Mouse (Mus musculus): Measurements from ENCODE around the gene Baiap3. TPM values are rescaled to one million over a fixed set of nuclear protein-coding genes. Genes with fewer than 3 reads are reported as not detected.

The Baiap3 gene
- total and polyA plus RNA-seq, 2 experiments from 2014 or later: 48.4 to 94.2 TPM

DNA sequence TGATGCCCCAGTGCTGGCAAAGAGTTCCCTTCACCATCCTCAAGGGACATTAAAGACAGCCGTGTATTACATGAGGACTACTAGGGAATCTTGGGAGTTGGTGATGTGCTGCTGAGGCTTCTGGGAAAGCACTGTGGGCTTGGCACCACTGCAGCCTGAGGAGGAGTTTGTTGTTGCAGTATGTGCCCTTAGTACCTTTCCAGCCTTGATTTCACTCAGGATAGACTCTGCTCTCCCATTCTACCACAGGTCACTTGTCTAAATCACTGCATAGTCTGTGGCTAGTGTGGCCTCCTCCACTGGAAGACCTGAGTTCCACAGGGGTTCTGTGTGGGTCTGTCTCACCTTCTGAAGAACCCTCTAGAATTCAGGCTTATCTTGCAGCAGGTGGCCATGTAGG is 35.4 kb downstream of the Baiap3 start:
- no peaks in the 10 kb centered on the region for H3K27me3 ChIP-seq (ENCODE audit: insufficient read depth, low read length)
- peaks cover 5% of the 10 kb centered on the region; the same call in 1 of the 2 replicates for H3K4me1 ChIP-seq (ENCODE audit: insufficient read depth, low read length)
- DNase-seq (ENCODE audit: low spot score): no peak
- no peak for ATAC-seq (ENCODE audit: low FRiP score)
- no peaks in the 10 kb centered on the region for H3K9me3 ChIP-seq (ENCODE audit: low read length)
- H3K4me3 ChIP-seq (ENCODE audit: low read depth, low read length): no peak overlapping the region
- no peak overlapping the region for H3K4me2 ChIP-seq (ENCODE audit: low read depth, low read length, poor library complexity, severe bottlenecking)
- WGBS: 81% methylated on average over 1 of the region's 1 CpGs
- H3K36me3 ChIP-seq (ENCODE audit: insufficient read depth, low read length): peaks cover 34% of the 10 kb centered on the region
- H3K9ac ChIP-seq (replicated peaks; ENCODE audit: low read length, poor library complexity, severe bottlenecking): no peak overlapping the region
- TF ChIP-seq CTCF (IDR thresholded peaks at IDR 0.05): no peak
- H3K27ac ChIP-seq (ENCODE audit: low read depth, low read length): peak overlapping the region; percentile 26; the same call in 1 of the 2 replicates

GRCm38 (mm10) chr17:25219492-25220295 is 36.5 kb downstream of the Baiap3 start:
- no peak for TF ChIP-seq CTCF (IDR thresholded peaks at IDR 0.05)
- WGBS: 95% methylated on average over 15 of the region's 15 CpGs

DNA sequence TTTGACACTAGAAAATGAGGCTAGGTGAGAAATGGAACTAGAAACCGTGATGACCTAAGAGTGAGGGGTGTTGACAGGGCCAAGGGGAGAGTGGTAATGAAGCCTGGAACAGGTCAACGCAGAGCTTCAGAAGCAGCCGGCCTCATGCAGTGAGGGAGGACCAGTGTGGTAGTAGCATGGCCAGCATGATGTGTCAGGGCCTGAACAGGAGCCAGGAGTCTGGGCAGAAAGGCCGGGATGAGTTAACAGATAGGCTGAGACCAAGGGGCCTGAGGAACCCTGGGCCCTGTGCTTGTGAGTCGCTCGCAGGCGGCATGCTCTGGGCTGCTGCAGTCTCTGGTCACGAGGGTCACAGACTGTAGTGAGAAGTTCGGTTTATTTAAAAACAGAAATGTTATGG is 37.2 kb downstream of the Baiap3 start:
- 88% methylated on average over 9 of the region's 9 CpGs for WGBS
- Histone ChIP-seq H3K4me2 (ENCODE audit: low read depth, low read length, poor library complexity, severe bottlenecking) (no peak overlapping the region), H3K9me3 (ENCODE audit: low read length) (no peaks in the 10 kb centered on the region), H3K4me1 (ENCODE audit: insufficient read depth, low read length) (peaks cover 5% of the 10 kb centered on the region; the same call in 1 of the 2 replicates), H3K4me3 (ENCODE audit: low read depth, low read length) (no peak overlapping the region), H3K27ac (ENCODE audit: low read depth, low read length) (no peak overlapping the region), H3K9ac (replicated peaks; ENCODE audit: low read length, poor library complexity, severe bottlenecking) (no peak overlapping the region), H3K36me3 (ENCODE audit: insufficient read depth, low read length) (peaks cover 34% of the 10 kb centered on the region), H3K27me3 (ENCODE audit: insufficient read depth, low read length) (no peaks in the 10 kb centered on the region)
- no peak for TF ChIP-seq CTCF (IDR thresholded peaks at IDR 0.05)
- ATAC-seq (ENCODE audit: low FRiP score): no peak
- DNase-seq (ENCODE audit: low spot score): no peak

More at GRCm38 (mm10) chr17:25219492-25220295, 36.5 kb downstream of the Baiap3 start:
- Histone ChIP-seq H3K4me3 (ENCODE audit: low read depth, low read length) (no peak overlapping the region), H3K4me1 (ENCODE audit: insufficient read depth, low read length) (peaks cover 5% of the 10 kb centered on the region; the same call in 1 of the 2 replicates), H3K27me3 (ENCODE audit: insufficient read depth, low read length) (no peaks in the 10 kb centered on the region), H3K9me3 (ENCODE audit: low read length) (no peaks in the 10 kb centered on the region), H3K36me3 (ENCODE audit: insufficient read depth, low read length) (peaks cover 27% of the 10 kb centered on the region), H3K4me2 (ENCODE audit: low read depth, low read length, poor library complexity, severe bottlenecking) (no peak overlapping the region), H3K27ac (ENCODE audit: low read depth, low read length) (no peak overlapping the region), H3K9ac (replicated peaks; ENCODE audit: low read length, poor library complexity, severe bottlenecking) (no peak overlapping the region)
- ATAC-seq (ENCODE audit: low FRiP score): no peak
- DNase-seq (ENCODE audit: low spot score): no peak

DNA sequence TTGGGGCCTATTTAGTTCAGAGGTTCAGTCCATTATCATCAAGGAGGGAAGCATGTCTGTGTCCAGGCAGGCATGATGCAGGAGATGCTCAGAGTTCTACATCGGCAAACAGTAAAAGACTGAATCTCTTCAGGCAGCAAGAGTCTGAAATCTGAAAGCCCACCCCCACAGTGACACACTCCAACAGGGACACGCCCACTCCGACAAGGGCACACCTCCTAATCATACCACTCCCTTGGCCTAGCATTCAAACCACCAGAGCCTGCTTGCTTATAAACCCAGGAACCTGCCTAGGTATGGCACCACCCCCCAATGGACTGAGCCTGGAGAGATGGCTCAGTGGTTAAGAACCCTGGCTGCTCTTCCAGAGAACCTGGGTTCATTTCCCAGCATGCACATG is 40.7 kb downstream of the Baiap3 start:
- no peaks in the 10 kb centered on the region for H3K4me1 ChIP-seq (ENCODE audit: insufficient read depth, low read length)
- ATAC-seq (ENCODE audit: low FRiP score): no peak
- H3K4me2 ChIP-seq (ENCODE audit: low read depth, low read length, poor library complexity, severe bottlenecking): no peak overlapping the region
- no peaks in the 10 kb centered on the region for H3K27me3 ChIP-seq (ENCODE audit: insufficient read depth, low read length)
- no peak for DNase-seq (ENCODE audit: low spot score)
- H3K9ac ChIP-seq (replicated peaks; ENCODE audit: low read length, poor library complexity, severe bottlenecking): no peak overlapping the region
- H3K36me3 ChIP-seq (ENCODE audit: insufficient read depth, low read length): peaks cover 58% of the 10 kb centered on the region
- WGBS: 89% methylated on average over 3 of the region's 3 CpGs
- no peak for TF ChIP-seq CTCF (IDR thresholded peaks at IDR 0.05)
- H3K4me3 ChIP-seq (ENCODE audit: low read depth, low read length): no peak overlapping the region
- no peak overlapping the region for H3K27ac ChIP-seq (ENCODE audit: low read depth, low read length)
- H3K9me3 ChIP-seq (ENCODE audit: low read length): no peaks in the 10 kb centered on the region

DNA sequence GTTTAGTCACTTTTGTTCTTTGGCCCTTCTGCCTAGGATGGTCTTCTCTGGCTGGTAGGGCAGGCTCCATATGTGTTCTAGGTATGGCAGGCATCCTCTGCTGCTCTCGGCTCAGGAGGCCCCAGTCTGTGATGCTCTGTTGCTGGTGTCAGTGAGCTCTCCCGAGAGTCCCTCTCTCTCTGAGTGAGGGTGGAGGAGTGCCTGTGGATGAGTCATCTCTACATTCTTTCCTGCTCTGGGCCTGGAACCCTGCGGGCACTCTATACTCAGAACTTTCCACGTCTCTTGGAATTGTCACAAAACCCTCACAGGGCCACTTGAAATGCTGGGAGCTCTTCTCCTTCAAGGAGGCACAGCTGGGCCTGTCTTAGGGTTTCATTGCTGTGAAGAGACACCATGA is 44.5 kb downstream of the Baiap3 start:
- 91% methylated on average over 4 of the region's 4 CpGs for WGBS
- no peak for TF ChIP-seq CTCF (IDR thresholded peaks at IDR 0.05)
- H3K9ac ChIP-seq (replicated peaks; ENCODE audit: low read length, poor library complexity, severe bottlenecking): no peak overlapping the region
- H3K27ac ChIP-seq (ENCODE audit: low read depth, low read length): no peak overlapping the region
- no peak for DNase-seq (ENCODE audit: low spot score)
- no peak for ATAC-seq (ENCODE audit: low FRiP score)
- no peaks in the 10 kb centered on the region for H3K4me1 ChIP-seq (ENCODE audit: insufficient read depth, low read length)
- no peak overlapping the region for H3K4me2 ChIP-seq (ENCODE audit: low read depth, low read length, poor library complexity, severe bottlenecking)
- H3K27me3 ChIP-seq (ENCODE audit: insufficient read depth, low read length): no peaks in the 10 kb centered on the region
- no peak overlapping the region for H3K4me3 ChIP-seq (ENCODE audit: low read depth, low read length)
- no peaks in the 10 kb centered on the region for H3K9me3 ChIP-seq (ENCODE audit: low read length)
- H3K36me3 ChIP-seq (ENCODE audit: insufficient read depth, low read length): peaks cover 67% of the 10 kb centered on the region

GRCm38 (mm10) chr17:25210680-25211466 is 45.3 kb downstream of the Baiap3 start:
- Histone ChIP-seq H3K4me3 (ENCODE audit: low read depth, low read length) (no peak overlapping the region), H3K27ac (ENCODE audit: low read depth, low read length) (no peak overlapping the region), H3K9ac (replicated peaks; ENCODE audit: low read length, poor library complexity, severe bottlenecking) (no peak overlapping the region), H3K9me3 (ENCODE audit: low read length) (no peaks in the 10 kb centered on the region), H3K27me3 (ENCODE audit: insufficient read depth, low read length) (no peaks in the 10 kb centered on the region), H3K36me3 (ENCODE audit: insufficient read depth, low read length) (peaks cover 68% of the 10 kb centered on the region), H3K4me2 (ENCODE audit: low read depth, low read length, poor library complexity, severe bottlenecking) (no peak overlapping the region), H3K4me1 (ENCODE audit: insufficient read depth, low read length) (no peaks in the 10 kb centered on the region)
- WGBS: 89% methylated on average over 15 of the region's 15 CpGs
- DNase-seq (ENCODE audit: low spot score) (no peak), ATAC-seq (ENCODE audit: low FRiP score) (no peak)
- no peak for TF ChIP-seq CTCF (IDR thresholded peaks at IDR 0.05)

Measured in midbrain, postnatal 0 days (tissue).